Mouse (Mus musculus) left cerebral cortex, adult 8-10 months (tissue): ENCODE data around the gene Rps29. TPM values are rescaled to one million over a fixed set of nuclear protein-coding genes. Genes with fewer than 3 reads are reported as not detected.

Experiments
- DNase-seq, 2 experiments: peaks; one replicate each; pipeline ENCODE4 v3.0.0; 2022; ENCODE audit warnings: low spot score in 2 of 2
- microRNA-seq, 2 experiments: library from miRNA; unstranded; fragments of <30 nt; microRNA quantifications; one replicate each; pipeline ENCODE4 v1.2.0; 2022
- total RNA-seq, 4 experiments: library from RNA; stranded (reverse); gene quantifications; 2 replicates each; pipeline ENCODE4 v1.2.4; 2022

Gene Rps29
- total RNA-seq, 4 experiments from 2014 or later, result 1,202 to 1,440 (median 1,306) TPM

GRCm38 (mm10) chr12:69130486-69130885 lies 28.5 kb downstream of the Rps29 start:
- DNase-seq, result no peak

GRCm38 (mm10) chr12:69129634-69130310 lies 29.2 kb downstream of the Rps29 start:
- DNase-seq, result no peak

- no peak for DNase-seq
Observed at GRCm38 (mm10) chr12:69127626-69128025, 31.4 kb downstream of the Rps29 start.

GRCm38 (mm10) chr12:69127170-69127569 lies 31.8 kb downstream of the Rps29 start:
- DNase-seq, result no peak

GRCm38 (mm10) chr12:69125066-69125465 lies 33.9 kb downstream of the Rps29 start:
- DNase-seq, result no peak

- no peak for DNase-seq
Observed at GRCm38 (mm10) chr12:69122801-69123200, 36.2 kb downstream of the Rps29 start.

- DNase-seq, result no peak
Observed at GRCm38 (mm10) chr12:69119908-69120307, 39.1 kb downstream of the Rps29 start.

Small RNA genes lying within 50 kb of the gene (microRNA-seq; reads per million reads assigned to microRNA genes)
- gene Gm47287 (0 reads per million in 2 experiments), gene Gm47295 (3.4 to 7.1 reads per million in 2 experiments)

Other genes with a start within 250 kb of the Rps29 start
- not detected for gene Lrr1, start 9.6 kb upstream of the Rps29 start, total RNA-seq
- 100 to 1,000 TPM; 175 to 204 (median 181) TPM for gene Rpl36al, start 24.9 kb upstream of the Rps29 start, total RNA-seq
- 10 to 100 TPM; 27.6 to 29.7 (median 28.7) TPM for gene Mgat2, start 25.0 kb upstream of the Rps29 start, total RNA-seq
- 1 to 10 TPM; 4.7 to 5.8 (median 5.3) TPM for gene Gm49383, start 37.9 kb upstream of the Rps29 start, total RNA-seq
- gene Dnaaf2, start 39.2 kb upstream of the Rps29 start, total RNA-seq, result 1 to 10 TPM; 1.3 to 1.7 (median 1.5) TPM
- 1 to 10 TPM; 2.9 to 5.0 (median 4.1) TPM for gene Gm49384, start 45.1 kb upstream of the Rps29 start, total RNA-seq
- under 1 TPM; 0.18 to 0.63 (median 0.32) TPM for gene Pole2, start 69.0 kb upstream of the Rps29 start, total RNA-seq
- 10 to 100 TPM; 21.8 to 23.6 (median 22.9) TPM for gene Klhdc1, start 82.0 kb upstream of the Rps29 start, total RNA-seq
- gene Klhdc2, start 137.5 kb upstream of the Rps29 start, total RNA-seq, result 100 to 1,000 TPM; 126 to 141 (median 133) TPM
- gene Nemf, start 198.0 kb upstream of the Rps29 start, total RNA-seq, result 10 to 100 TPM; 43.7 to 46.5 (median 45.8) TPM
- 10 to 100 TPM; 53.1 to 59.5 (median 56.7) TPM for gene Arf6, start 213.0 kb upstream of the Rps29 start, total RNA-seq
- 1 to 10 TPM in 1 of 4 experiments, under 1 TPM in 1, not detected in 2; 0.87 to 1.6 TPM for gene Gm9887, start 213.3 kb upstream of the Rps29 start, total RNA-seq